Mouse (Mus musculus) C2C12 (cell line): ENCODE measurements around the gene 2010111I01Rik. TPM values are rescaled to one million over a fixed set of nuclear protein-coding genes. Genes with fewer than 3 reads are reported as not detected.

Experiments used
- H3K27me3 ChIP-seq: one replicate; pipeline ENCODE4 v1.6.1; 2011; ENCODE audit not compliant: control insufficient read depth, insufficient read depth, insufficient read length
- H3K36me3 ChIP-seq: one replicate; pipeline ENCODE4 v1.6.1; 2011; ENCODE audit not compliant: control insufficient read depth, insufficient read depth
- H3K4me3 ChIP-seq: one replicate; pipeline ENCODE4 v1.5.1; 2011; ENCODE audit warnings: mild to moderate bottlenecking, control low read depth; ENCODE audit not compliant: poor library complexity, insufficient read depth, severe bottlenecking
- H3K79me2 ChIP-seq: one replicate; pipeline ENCODE4 v1.6.1; 2011; ENCODE audit not compliant: control insufficient read depth, insufficient read depth
- H3K79me3 ChIP-seq: one replicate; pipeline ENCODE4 v1.6.1; 2011; ENCODE audit warnings: low read depth, control low read depth
- H3ac ChIP-seq: one replicate; pipeline ENCODE3; 2011; ENCODE audit warnings: low read depth; ENCODE audit not compliant: control insufficient read depth, insufficient read length
- CEBPB ChIP-seq: IDR thresholded peaks from one replicate; pipeline ENCODE4 v1.6.1; 2011; ENCODE audit warnings: low read depth, mild to moderate bottlenecking, control low read depth, moderate library complexity
- CTCF ChIP-seq: IDR thresholded peaks from one replicate; pipeline ENCODE4 v1.5.1; 2011; ENCODE audit not compliant: control insufficient read depth, insufficient read depth, insufficient read length
- FOSL1 ChIP-seq: IDR thresholded peaks from one replicate; pipeline ENCODE4 v1.8.0; 2011; ENCODE audit warnings: mild to moderate bottlenecking, low read length; ENCODE audit not compliant: poor library complexity, insufficient read depth, severe bottlenecking
- MAX ChIP-seq: IDR thresholded peaks from one replicate; pipeline ENCODE4 v1.6.1; 2011; ENCODE audit warnings: mild to moderate bottlenecking, control low read depth
- MYOD1 ChIP-seq: IDR thresholded peaks from one replicate; pipeline ENCODE4 v1.6.1; 2011; ENCODE audit warnings: low read depth; ENCODE audit not compliant: control insufficient read depth, insufficient read length
- MYOG ChIP-seq: IDR thresholded peaks from one replicate; pipeline ENCODE4 v1.6.1; 2011; ENCODE audit not compliant: control insufficient read depth, insufficient read length; ENCODE audit errors: extremely low read depth
- USF1 ChIP-seq: IDR thresholded peaks from one replicate; pipeline ENCODE4 v1.6.1; 2011; ENCODE audit warnings: low read depth, mild to moderate bottlenecking, control low read depth, moderate library complexity
- long read RNA-seq, 2 experiments: library from polyadenylated mRNA; unstranded; transcript quantifications; one replicate each; pipeline ENCODE4 v2.0.0; 2019 to 2020
- polyA plus RNA-seq: library from polyadenylated mRNA; unstranded; fragments of >200 nt; fragmentation: generic; extraction: Trizol; gene quantifications from one replicate; pipeline ENCODE4 v1.2.1, GENCODE M21; 2012; ENCODE audit warnings: missing spikeins

2010111I01Rik gene
- polyA plus RNA-seq: 91.7 TPM
- long read RNA-seq, experiment 1, transcript 2010111I01Rik-211 (1 exons, 1,599 nt): minor isoform, 11 of 159 reads
- long read RNA-seq, experiment 1, transcript 2010111I01Rik-224 (6 exons, 1,055 nt): major isoform, 65 of 159 reads
- long read RNA-seq, experiment 1, transcript 2010111I01Rik-228 (4 exons, 1,754 nt): minor isoform, 7 of 159 reads
- long read RNA-seq, experiment 1, transcript 2010111I01Rik-225 (5 exons, 918 nt): minor isoform, 6 of 159 reads
- long read RNA-seq, experiment 1, partial matches to known transcripts: 41 of 159 reads
- long read RNA-seq, experiment 1, other reads (novel, unspliced or antisense): 21 of 159 reads
- long read RNA-seq, experiment 2, transcript 2010111I01Rik-225 (5 exons, 918 nt): minor isoform, 19 of 190 reads
- long read RNA-seq, experiment 2, transcript 2010111I01Rik-228 (4 exons, 1,754 nt): minor isoform, 5 of 190 reads
- long read RNA-seq, experiment 2, transcript 2010111I01Rik-226 (5 exons, 1,376 nt): minor isoform, 8 of 190 reads
- long read RNA-seq, experiment 2, transcript 2010111I01Rik-224 (6 exons, 1,055 nt): major isoform, 84 of 190 reads
- long read RNA-seq, experiment 2, partial matches to known transcripts: 31 of 190 reads
- long read RNA-seq, experiment 2, other reads (novel, unspliced or antisense): 40 of 190 reads

DNA sequence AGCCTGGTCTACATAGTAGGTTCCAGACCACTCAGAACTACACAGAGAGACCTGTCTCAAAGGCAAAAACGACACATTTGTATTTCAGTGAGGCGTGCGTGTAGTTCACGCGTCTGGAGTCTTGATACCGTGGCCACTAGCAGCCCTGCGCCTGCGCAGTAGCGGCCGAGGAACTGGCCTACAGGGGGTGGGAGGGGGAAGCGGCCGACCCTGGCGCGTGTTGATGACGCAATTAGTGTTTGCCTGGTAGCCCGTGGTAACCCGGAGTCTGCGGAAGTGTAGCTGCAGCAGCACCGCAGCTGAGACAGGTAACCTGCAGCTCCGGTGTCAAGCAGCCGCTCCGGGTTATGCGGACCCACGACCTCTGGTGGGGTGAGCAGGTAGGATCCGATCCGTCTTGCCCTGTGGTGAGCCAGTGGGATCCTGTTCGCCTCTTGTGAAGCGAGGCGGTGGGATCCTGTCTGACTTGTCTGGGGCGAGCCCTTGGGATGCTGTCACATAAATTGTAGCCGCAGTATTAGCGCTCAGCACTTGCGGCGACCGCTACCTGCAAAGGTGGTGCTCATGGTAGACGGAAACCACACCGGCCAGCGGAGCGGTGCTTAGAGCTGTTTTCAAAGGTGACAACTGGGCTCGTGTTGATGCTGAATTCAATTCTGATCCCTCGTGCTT lies at the start of gene 2010111I01Rik:
Gene 2010111I01Rik, plus strand, starts transcription at position 254 of the 672 bp plus-strand sequence.
- H3ac ChIP-seq: peak within 1 kb of the TSS; percentile 58
- H3K36me3 ChIP-seq: no peaks in the 10 kb centered on the region
- H3K27me3 ChIP-seq: peaks cover 4% of the 10 kb centered on the region
- no peaks in the 10 kb centered on the region for H3K79me2 ChIP-seq
- TF ChIP-seq FOSL1 (no peak), CEBPB (peak; percentile 38)
- no peaks in the 10 kb centered on the region for H3K79me3 ChIP-seq
- peak within 1 kb of the TSS; percentile 72 for H3K4me3 ChIP-seq

- no peak overlapping the region for H3ac ChIP-seq
- H3K4me3 ChIP-seq: no peak overlapping the region
- no peaks in the 10 kb centered on the region for H3K36me3 ChIP-seq
- no peak for TF ChIP-seq CEBPB
- TF ChIP-seq CTCF: no peak
- TF ChIP-seq MAX: no peak
- no peaks in the 10 kb centered on the region for H3K79me3 ChIP-seq
- peaks cover 6% of the 10 kb centered on the region for H3K27me3 ChIP-seq
- H3K79me2 ChIP-seq: no peaks in the 10 kb centered on the region
These were observed 48.0 kb upstream of the 2010111I01Rik start for GRCm38 (mm10) chr13:62916675-62917074.

GRCm38 (mm10) chr13:62917416-62918110 lies 47.1 kb upstream of the 2010111I01Rik start:
- no peaks in the 10 kb centered on the region for H3K36me3 ChIP-seq
- no peak overlapping the region for H3ac ChIP-seq
- no peaks in the 10 kb centered on the region for H3K79me3 ChIP-seq
- TF ChIP-seq CEBPB (no peak), MYOD1 (no peak), USF1 (no peak), MYOG (no peak), FOSL1 (no peak), CTCF (no peak), MAX (no peak)
- no peaks in the 10 kb centered on the region for H3K27me3 ChIP-seq
- H3K79me2 ChIP-seq: no peaks in the 10 kb centered on the region
- no peak overlapping the region for H3K4me3 ChIP-seq

DNA sequence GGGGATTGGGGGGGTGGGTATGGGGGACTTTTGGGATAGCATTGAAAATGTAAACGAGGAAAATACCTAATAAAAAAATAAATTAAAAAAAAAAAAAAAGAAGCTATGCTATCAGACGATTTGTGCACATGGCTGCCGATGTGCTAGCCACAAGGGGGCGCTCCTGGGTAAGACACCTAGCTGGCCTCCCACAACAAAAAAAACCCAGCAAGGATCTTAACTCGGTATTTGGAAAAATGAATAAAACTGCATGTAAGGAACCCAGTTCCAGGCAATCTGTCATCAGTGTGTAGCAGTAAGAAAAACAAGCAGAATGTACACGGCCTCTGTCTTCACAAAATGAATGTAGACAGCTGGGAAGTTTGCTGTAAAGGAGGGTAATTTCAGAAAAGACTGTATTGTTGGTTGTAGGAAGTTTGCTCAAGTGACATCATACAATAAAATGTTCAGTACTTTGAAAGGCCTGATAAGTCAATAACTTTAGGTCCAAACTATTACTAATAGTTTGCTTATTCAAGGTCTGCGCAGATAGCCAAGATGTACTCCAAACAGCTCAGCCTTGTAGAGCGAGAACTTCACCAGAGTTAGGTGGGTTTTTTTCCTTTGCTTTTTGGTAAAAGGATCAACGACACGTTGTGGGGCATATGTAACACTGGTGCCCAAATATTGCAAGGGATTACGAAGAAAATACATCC lies 44.9 kb upstream of the 2010111I01Rik start:
- Histone ChIP-seq H3K27me3 (no peaks in the 10 kb centered on the region), H3K79me2 (no peaks in the 10 kb centered on the region), H3K79me3 (no peaks in the 10 kb centered on the region), H3ac (no peak overlapping the region), H3K36me3 (no peaks in the 10 kb centered on the region), H3K4me3 (no peak overlapping the region)
- TF ChIP-seq MAX (peak; percentile 75), MYOG (no peak), CEBPB (no peak), CTCF (peak; percentile 44), FOSL1 (no peak), MYOD1 (no peak), USF1 (no peak)

DNA sequence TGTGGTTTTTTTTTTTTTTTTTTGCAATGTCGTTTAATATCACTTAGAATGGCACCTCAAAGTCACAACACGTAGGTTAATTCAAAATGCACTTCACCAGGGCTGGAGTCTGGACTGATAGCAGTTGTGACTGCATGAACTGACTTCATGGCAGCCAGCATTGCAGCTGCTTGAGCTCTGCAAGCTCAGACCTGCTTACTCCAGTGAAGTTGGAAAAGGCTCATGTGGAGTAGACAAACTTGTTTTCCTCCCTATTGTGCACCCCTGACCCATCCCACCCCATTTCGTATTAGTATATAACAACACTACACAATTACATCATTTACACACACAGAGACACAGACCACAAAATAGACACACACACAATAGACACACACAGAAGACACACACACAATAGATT lies 42.0 kb upstream of the 2010111I01Rik start:
- TF ChIP-seq MYOD1 (no peak), MAX (no peak), CEBPB (no peak), FOSL1 (no peak), MYOG (no peak), USF1 (no peak), CTCF (no peak)
- H3ac ChIP-seq: no peak overlapping the region
- no peak overlapping the region for H3K4me3 ChIP-seq
- no peaks in the 10 kb centered on the region for H3K36me3 ChIP-seq
- no peaks in the 10 kb centered on the region for H3K79me3 ChIP-seq
- H3K27me3 ChIP-seq: no peaks in the 10 kb centered on the region
- no peaks in the 10 kb centered on the region for H3K79me2 ChIP-seq
